Mouse (Mus musculus): Measurements from ENCODE around the gene Rundc3a.
"Not testable (repeated sequence)": the region's sequence is repeated elsewhere in the genome, so short reads cannot be mapped to it uniquely, and the experiment has no call there.

Gene Rundc3a

GRCm38 (mm10) chr11:102408888-102409794, 15.9 kb downstream of the Rundc3a start:
- DNase-seq (ENCODE audit: low spot score in 2 of 2) = no peak

GRCm38 (mm10) chr11:102409795-102410330, 16.7 kb downstream of the Rundc3a start:
- no peak for DNase-seq (ENCODE audit: low spot score in 2 of 2)

GRCm38 (mm10) chr11:102410345-102410744, 17.1 kb downstream of the Rundc3a start:
- DNase-seq (ENCODE audit: low spot score in 2 of 2) = not testable (repeated sequence)

GRCm38 (mm10) chr11:102411061-102411460, 17.9 kb downstream of the Rundc3a start:
- DNase-seq (ENCODE audit: low spot score in 2 of 2) = no peak

GRCm38 (mm10) chr11:102411704-102412103, 18.5 kb downstream of the Rundc3a start:
- DNase-seq (ENCODE audit: low spot score in 2 of 2) = peak; percentile 71 to 91

GRCm38 (mm10) chr11:102413059-102413458, 19.9 kb downstream of the Rundc3a start:
- DNase-seq (ENCODE audit: low spot score in 2 of 2) = no peak

GRCm38 (mm10) chr11:102415034-102415802, 22.0 kb downstream of the Rundc3a start:
- DNase-seq (ENCODE audit: low spot score in 2 of 2) = no peak

GRCm38 (mm10) chr11:102417160-102417559, 24.0 kb downstream of the Rundc3a start:
- no peak for DNase-seq (ENCODE audit: low spot score in 2 of 2)

- no peak for DNase-seq (ENCODE audit: low spot score in 2 of 2)
These were observed 25.7 kb downstream of the Rundc3a start for GRCm38 (mm10) chr11:102418887-102419286.

- DNase-seq (ENCODE audit: low spot score in 2 of 2) = no peak
These were observed 28.4 kb downstream of the Rundc3a start for GRCm38 (mm10) chr11:102421559-102421958.

GRCm38 (mm10) chr11:102424666-102425065, 31.5 kb downstream of the Rundc3a start:
- no peak for DNase-seq (ENCODE audit: low spot score in 2 of 2)

GRCm38 (mm10) chr11:102425555-102426316, 32.5 kb downstream of the Rundc3a start:
- no peak for DNase-seq (ENCODE audit: low spot score in 2 of 2)

- no peak for DNase-seq (ENCODE audit: low spot score in 2 of 2)
These were observed 35.9 kb downstream of the Rundc3a start for GRCm38 (mm10) chr11:102428981-102429540.

GRCm38 (mm10) chr11:102429551-102429950, 36.3 kb downstream of the Rundc3a start:
- DNase-seq (ENCODE audit: low spot score in 2 of 2) = no peak

- peak; percentile 96 to 97 for DNase-seq (ENCODE audit: low spot score in 2 of 2)
These were observed 37.2 kb downstream of the Rundc3a start, which contains the start of gene Grn for GRCm38 (mm10) chr11:102430121-102431017. Gene Grn, plus strand, starts transcription at chr11:102430315.

- DNase-seq (ENCODE audit: low spot score in 2 of 2) = peak; percentile 74 to 85
These were observed 37.9 kb downstream of the Rundc3a start for GRCm38 (mm10) chr11:102431018-102431645.

GRCm38 (mm10) chr11:102431728-102432114, 38.5 kb downstream of the Rundc3a start:
- no peak for DNase-seq (ENCODE audit: low spot score in 2 of 2)

GRCm38 (mm10) chr11:102432115-102432843, 39.1 kb downstream of the Rundc3a start:
- DNase-seq (ENCODE audit: low spot score in 2 of 2) = peak in 1 of 2 experiments; percentile 66

- DNase-seq (ENCODE audit: low spot score in 2 of 2) = peak; percentile 87 to 89
These were observed 39.7 kb downstream of the Rundc3a start for GRCm38 (mm10) chr11:102432896-102433295.

Data from heart, adult 9 months (tissue).